Mouse (Mus musculus): Measurements from ENCODE around the gene Hes5.

DNA sequence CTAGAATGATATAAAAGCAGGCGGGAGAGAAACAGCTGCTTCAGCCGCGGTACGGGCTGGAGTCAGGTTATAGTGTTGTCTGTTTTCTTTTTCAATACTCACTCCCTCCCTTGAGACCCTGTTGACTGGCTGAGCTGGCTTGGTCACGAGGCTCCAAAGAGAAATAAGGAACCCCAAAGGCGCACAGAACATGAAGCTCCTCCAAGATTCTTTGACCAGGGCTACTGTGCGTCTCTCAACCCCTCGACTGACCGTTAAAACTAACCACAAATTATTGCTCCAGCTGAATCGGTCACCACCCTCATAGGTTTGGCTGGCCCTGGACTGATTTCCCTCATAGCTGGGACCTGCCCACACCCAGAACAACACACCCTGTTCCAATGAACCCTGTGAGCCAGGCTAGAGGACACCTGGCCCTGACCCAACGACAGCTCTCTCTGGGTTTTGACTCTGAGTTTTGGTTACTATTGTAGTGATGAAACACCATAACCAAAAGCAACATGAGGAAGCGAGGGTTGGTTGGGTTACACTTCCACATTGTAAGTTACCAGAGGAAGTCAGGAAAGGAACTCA lies 31.5 kb upstream of the Hes5 start:
- no peak for TF ChIP-seq SMC3 (IDR thresholded peaks at IDR 0.05; ENCODE audit: low read depth, low read length)
- 0 out of 2 replicates have a peak, but pooled peaks have one; percentile 33 for TF ChIP-seq ZKSCAN1 (IDR thresholded peaks at IDR 0.05; ENCODE audit: low read depth, low read length)
- TF ChIP-seq BHLHE40 (IDR thresholded peaks at IDR 0.05; ENCODE audit: borderline replicate concordance, low read depth, low read length), result no peak
- TF ChIP-seq ETS1 (IDR thresholded peaks at IDR 0.05; ENCODE audit: low read depth, low read length), result no peak
- no peak for TF ChIP-seq EP300 (IDR thresholded peaks at IDR 0.05; ENCODE audit: low read depth in 1 of 2, low read length in 2 of 2)
- TF ChIP-seq CHD1 (IDR thresholded peaks at IDR 0.05; ENCODE audit: low read depth, low read length), result no peak
- TF ChIP-seq MAX (IDR thresholded peaks at IDR 0.05; ENCODE audit: low read length), result no peak; the same call in none of the 2 replicates
- TF ChIP-seq CTCF (IDR thresholded peaks at IDR 0.05 in 2 of 3, conservative IDR thresholded peaks at IDR 0.05 in 1 of 3; ENCODE audit: control insufficient read depth in 1 of 3, insufficient read depth in 1 of 3, low read depth in 2 of 3, low read length in 3 of 3, poor library complexity in 1 of 3, severe bottlenecking in 1 of 3), result no peak
- no peak for TF ChIP-seq ZMIZ1 (IDR thresholded peaks at IDR 0.05; ENCODE audit: low read depth, low read length)

All from MEL (cell line).